ENCODE assay signal across 8 mouse cellular contexts in the genomic region with DNA sequence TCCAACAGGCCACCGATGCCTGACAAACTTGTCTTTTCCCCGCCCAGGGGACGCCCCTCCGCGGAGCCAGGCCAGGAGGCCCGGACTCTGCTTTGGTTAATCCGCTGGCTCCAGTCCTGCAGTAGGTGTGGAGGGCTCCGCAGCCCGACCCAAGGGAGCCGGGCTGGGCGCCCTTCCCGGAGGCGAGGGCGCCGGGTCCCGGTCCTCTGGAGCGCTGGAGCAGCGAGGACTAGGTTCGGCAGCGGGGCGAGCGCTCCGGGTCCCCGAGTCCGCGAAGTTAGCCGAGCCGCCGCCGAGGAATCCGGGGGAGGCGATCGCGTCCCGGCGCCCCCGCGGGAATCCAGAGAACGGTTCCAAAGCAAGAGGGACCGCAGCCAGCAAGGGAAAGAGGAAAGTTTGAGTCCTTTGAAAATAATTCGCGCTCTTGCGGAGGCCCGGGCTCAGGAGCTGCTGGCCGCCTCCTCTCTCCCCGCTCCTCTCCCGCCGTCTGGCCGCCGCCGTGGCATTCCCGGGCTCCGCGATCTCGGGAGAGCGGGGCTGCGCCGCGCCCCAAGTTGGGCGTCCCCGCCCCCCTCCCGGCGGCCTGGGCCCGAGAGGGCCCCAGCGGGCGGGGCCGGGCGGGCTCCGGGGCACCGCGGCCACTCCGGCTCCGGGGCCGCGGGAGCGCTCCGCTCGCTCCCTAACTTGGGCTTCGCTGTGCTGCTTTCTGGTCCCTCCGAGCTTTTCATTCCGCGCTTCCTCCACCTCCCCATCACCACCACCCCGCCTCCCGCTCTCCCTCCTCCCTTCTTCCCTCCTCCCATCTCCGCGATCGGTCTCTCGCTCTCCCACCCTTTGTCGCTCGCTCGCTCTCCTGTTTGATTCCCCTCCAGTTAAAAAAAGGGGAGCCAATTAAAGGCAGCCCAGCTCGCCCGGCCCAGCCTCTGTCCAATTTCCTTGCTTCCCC.
DNase-seq lines count a peak whose midpoint lies in the region; ATAC-seq lines count a peak whose summit lies in the region.

No protein-coding gene starts in this region.

- ATAC-seq in megakaryocyte, adult 5-6 weeks (ENCODE audit: poor library complexity, severe bottlenecking), result no peak
- ATAC-seq in forebrain, embryonic 16.5 days, result peak; percentile 55
- ATAC-seq in hindbrain, embryonic 14.5 days (ENCODE audit: low FRiP score), result peak; percentile 58
- peak; percentile 61 for ATAC-seq in midbrain, embryonic 16.5 days

- peaks cover 98% of the 10 kb centered on the region for H3K27me3 ChIP-seq in megakaryocyte, embryonic 14.5 days (replicated peaks)
- H3K27me3 ChIP-seq in forebrain, embryonic 16.5 days (replicated peaks; ENCODE audit: control insufficient read depth, insufficient read depth, low read length), result peaks cover 4% of the 10 kb centered on the region; the same call in 1 of the 2 replicates
- H3K27me3 ChIP-seq in hindbrain, embryonic 14.5 days (ENCODE audit: control insufficient read depth, insufficient read depth, low read length), result 0 out of 2 replicates have a peak, but pooled peaks cover 10% of the 10 kb centered on the region
- peaks cover 4% of the 10 kb centered on the region; the same call in 1 of the 2 replicates for H3K27me3 ChIP-seq in midbrain, embryonic 16.5 days (ENCODE audit: control insufficient read depth, insufficient read depth, low read depth, low read length)

- peaks cover 51% of the 10 kb centered on the region for H3K4me1 ChIP-seq in megakaryocyte, embryonic 14.5 days
- peaks cover 65% of the 10 kb centered on the region for H3K4me1 ChIP-seq in forebrain, embryonic 16.5 days (replicated peaks; ENCODE audit: control insufficient read depth, insufficient read depth, low read length)
- peaks cover 44% of the 10 kb centered on the region for H3K4me1 ChIP-seq in hindbrain, embryonic 14.5 days (replicated peaks; ENCODE audit: control insufficient read depth, insufficient read depth, low read length)
- H3K4me1 ChIP-seq in midbrain, embryonic 16.5 days (ENCODE audit: control insufficient read depth, insufficient read depth, low read length), result peaks cover 46% of the 10 kb centered on the region

- H3K9me3 ChIP-seq in megakaryocyte, embryonic 14.5 days, result peaks cover 9% of the 10 kb centered on the region
- H3K9me3 ChIP-seq in forebrain, embryonic 16.5 days (ENCODE audit: control insufficient read depth, low read length), result no peaks in the 10 kb centered on the region
- no peaks in the 10 kb centered on the region for H3K9me3 ChIP-seq in hindbrain, embryonic 14.5 days (ENCODE audit: control insufficient read depth, low read length)
- no peaks in the 10 kb centered on the region for H3K9me3 ChIP-seq in midbrain, embryonic 16.5 days (replicated peaks; ENCODE audit: control insufficient read depth, low read length, poor library complexity, severe bottlenecking)

- H3K36me3 ChIP-seq in megakaryocyte, embryonic 14.5 days (replicated peaks; ENCODE audit: low read length), result no peaks in the 10 kb centered on the region
- no peaks in the 10 kb centered on the region for H3K36me3 ChIP-seq in forebrain, embryonic 16.5 days (ENCODE audit: control insufficient read depth, insufficient read depth)
- no peaks in the 10 kb centered on the region for H3K36me3 ChIP-seq in hindbrain, embryonic 14.5 days (replicated peaks; ENCODE audit: control insufficient read depth, insufficient read depth)
- H3K36me3 ChIP-seq in midbrain, embryonic 16.5 days (ENCODE audit: control insufficient read depth, insufficient read depth, low read length), result no peaks in the 10 kb centered on the region

- under 1% methylated on average over 78 of the region's 93 CpGs for WGBS in forebrain, embryonic 16.5 days
- under 1% methylated on average over 82 of the region's 93 CpGs for WGBS in hindbrain, embryonic 14.5 days
- 0% methylated on average over 78 of the region's 93 CpGs for WGBS in midbrain, embryonic 16.5 days

- H3K4me3 ChIP-seq in megakaryocyte, embryonic 14.5 days (replicated peaks), result peak overlapping the region; percentile 91
- H3K4me3 ChIP-seq in forebrain, embryonic 16.5 days (replicated peaks; ENCODE audit: low read length), result peak overlapping the region; percentile 67
- H3K4me3 ChIP-seq in hindbrain, embryonic 14.5 days (replicated peaks; ENCODE audit: low read length), result peak overlapping the region; percentile 69
- peak overlapping the region; percentile 63 for H3K4me3 ChIP-seq in midbrain, embryonic 16.5 days (ENCODE audit: low read depth, low read length)

- DNase-seq in brain, embryonic 18.5 days (ENCODE audit: low read depth, low spot score), result peak; percentile 83
- DNase-seq in hindbrain, embryonic 14.5 days (ENCODE audit: low spot score), result peak; percentile 81
- DNase-seq in left cerebral cortex, postnatal 4 days, result peak; percentile 88
- peak; percentile 14 to 27 for DNase-seq in urinary bladder, postnatal 36 days (ENCODE audit: low spot score in 2 of 2)

- peak overlapping the region; percentile 94 for H3K27ac ChIP-seq in forebrain, embryonic 16.5 days (ENCODE audit: low read length)
- H3K27ac ChIP-seq in hindbrain, embryonic 14.5 days, result peak overlapping the region; percentile 81
- H3K27ac ChIP-seq in midbrain, embryonic 16.5 days (ENCODE audit: low read length), result peak overlapping the region; percentile 86

- H3K9ac ChIP-seq in forebrain, embryonic 16.5 days (replicated peaks; ENCODE audit: low read depth, low read length), result peak overlapping the region; percentile 85
- peak overlapping the region; percentile 66 for H3K9ac ChIP-seq in hindbrain, embryonic 14.5 days
- peak overlapping the region; percentile 80 for H3K9ac ChIP-seq in midbrain, embryonic 16.5 days (ENCODE audit: low read depth, low read length)

- peak overlapping the region; percentile 95 for H3K4me2 ChIP-seq in forebrain, embryonic 16.5 days (ENCODE audit: low read length)
- peak overlapping the region; percentile 72 for H3K4me2 ChIP-seq in hindbrain, embryonic 14.5 days (replicated peaks)
- peak overlapping the region; percentile 92 for H3K4me2 ChIP-seq in midbrain, embryonic 16.5 days (ENCODE audit: low read length)

- intact Hi-C loops in left cerebral cortex, postnatal 4 days (cut with DNase I), result loop anchor here (5.0 to 10.0 kb wide), 2 partner anchors 273 to 569 kb away; a partner anchor contains a TSS

Comparison
In these comparisons a context has a peak if more than half of its experiments do, and no peak if none do; other contexts are left out.
1. DNase-seq: peak in every context shown above with its lines; median percentile 88 in left cerebral cortex, postnatal 4 days; 83 in brain, embryonic 18.5 days; 81 in hindbrain, embryonic 14.5 days; 20 in urinary bladder, postnatal 36 days.